Mouse (Mus musculus) brain, embryonic 14.5 days (tissue): Measurements from ENCODE around the gene Armcx4.
"Not testable (repeated sequence)": the region's sequence is repeated elsewhere in the genome, so short reads cannot be mapped to it uniquely, and the experiment has no call there.

Source experiments
- CTCF ChIP-seq: fragments of 200-500 bp; IDR thresholded peaks from 2 replicates; pipeline ENCODE4 v1.5.1; 2012; ENCODE audit warnings: inconsistent platforms, mild to moderate bottlenecking, moderate library complexity, borderline replicate concordance; ENCODE audit not compliant: insufficient read depth, insufficient read length; ENCODE audit errors: extremely low read depth
- POLR2A ChIP-seq: fragments of 200-500 bp; IDR thresholded peaks from 2 replicates; pipeline ENCODE4 v1.6.1; 2012; ENCODE audit warnings: mild to moderate bottlenecking, inconsistent platforms, borderline replicate concordance; ENCODE audit not compliant: poor library complexity, insufficient read depth, insufficient read length, severe bottlenecking; ENCODE audit errors: extremely low read depth

- TF ChIP-seq CTCF, POLR2A: not testable (repeated sequence)
Observed at GRCm38 (mm10) chrX:134723762-134724161, 37.4 kb downstream of the Armcx4 start.
